Mouse (Mus musculus) heart, postnatal 36 days (tissue): ENCODE measurements around the gene Clec2i. TPM values are rescaled to one million over a fixed set of nuclear protein-coding genes. Genes with fewer than 3 reads are reported as not detected.
"Not testable (repeated sequence)": the region's sequence is repeated elsewhere in the genome, so short reads cannot be mapped to it uniquely, and the experiment has no call there.

Source experiments
- DNase-seq, 2 experiments: peaks; one replicate each; pipeline ENCODE4 v3.0.0; 2021 to 2022
- intact Hi-C: fragments of 180-260 bp; cut with DNase I; formaldehyde crosslinking; loops from one replicate; pipeline ENCODE4 v1.15.1; 2025
- total RNA-seq, 2 experiments: library from RNA; stranded (reverse); gene quantifications; 2 replicates each; pipeline ENCODE4 v1.2.3; 2021

The Clec2i gene
- not detected for total RNA-seq

DNA sequence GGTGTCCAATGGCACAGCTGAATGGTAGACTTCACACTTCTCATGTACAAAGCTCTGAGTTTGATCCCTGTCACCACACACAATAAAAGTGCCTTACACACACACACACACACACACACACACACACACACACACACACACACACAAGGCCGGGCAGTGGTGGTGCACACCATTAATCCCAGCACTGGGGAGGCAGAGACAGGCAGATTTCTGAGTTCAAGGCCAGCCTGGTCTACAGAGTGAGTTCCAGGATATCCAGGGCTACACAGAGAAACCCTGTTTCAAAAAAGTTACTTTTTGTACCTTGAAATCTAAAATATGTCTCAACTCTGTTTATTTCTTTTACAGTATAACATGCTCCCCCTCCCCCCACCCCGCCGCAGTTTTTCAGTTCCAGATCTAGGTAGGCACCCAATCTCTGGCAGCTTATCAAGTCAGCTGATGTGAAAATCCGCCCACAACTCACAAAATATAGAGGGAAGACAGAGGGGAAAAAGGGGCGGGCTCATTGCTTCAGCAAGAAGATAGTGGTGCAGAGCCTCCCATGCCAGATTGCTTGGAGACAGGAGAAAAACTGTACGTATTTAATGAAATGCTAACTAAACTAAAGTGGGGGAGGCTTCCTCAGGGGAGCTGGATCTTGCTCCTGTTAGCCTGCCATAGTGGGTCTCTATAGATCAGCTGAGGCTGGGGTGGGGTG is at the start of gene Clec2i:
Clec2i (plus strand) TSS at position 498 of the 700 bp plus-strand sequence.
- intact Hi-C loops, DNase-seq: not testable (repeated sequence)

DNA sequence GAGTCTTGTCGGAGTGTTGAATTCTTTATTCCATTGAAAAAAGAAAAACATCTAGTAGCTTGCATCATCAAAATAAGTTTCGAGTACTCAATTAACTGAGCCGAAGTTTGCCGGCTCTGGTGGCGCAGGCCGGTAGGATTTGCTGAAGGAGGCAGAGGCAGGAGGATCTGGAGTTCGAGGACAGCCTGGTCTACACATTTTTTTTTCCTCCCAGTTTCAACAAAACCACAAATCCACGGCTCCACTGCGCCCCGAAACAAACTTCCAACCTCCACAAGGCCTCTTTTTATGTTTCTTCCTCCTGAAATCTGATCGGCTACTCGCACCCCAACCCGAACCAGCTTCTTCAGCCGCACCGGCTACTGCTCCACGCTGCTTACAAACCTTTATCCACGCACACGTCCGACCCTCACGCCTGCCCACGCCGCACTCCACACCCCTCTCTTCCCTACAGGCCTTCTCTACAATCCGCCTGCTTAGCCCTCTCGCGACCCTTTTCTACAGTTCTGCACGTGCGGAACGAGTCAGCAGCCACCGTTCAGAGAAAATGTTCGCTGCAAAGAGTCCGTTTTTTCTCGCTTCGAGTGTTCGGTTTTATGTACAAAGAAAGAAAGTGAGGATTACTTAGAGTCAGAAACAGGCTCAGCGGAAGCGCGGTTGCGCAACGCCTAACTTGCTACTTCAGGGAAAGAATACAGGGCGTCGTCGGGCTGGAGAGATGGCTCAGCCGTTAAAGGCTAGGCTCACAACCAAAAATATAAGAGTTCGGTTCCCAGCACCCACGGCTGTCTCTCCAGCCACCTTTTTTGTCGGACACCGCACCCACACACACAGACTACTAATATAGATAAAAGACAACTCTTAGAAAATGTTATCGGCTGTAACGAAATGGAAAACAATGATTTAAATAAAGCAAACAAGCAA is 48.8 kb upstream of the Clec2i start:
- peak; percentile 93 to 95 for DNase-seq
- intact Hi-C loops = loop anchor here (1.0 kb wide), 3 partner anchors 35 to 107 kb away; no protein-coding TSS in a partner anchor

DNA sequence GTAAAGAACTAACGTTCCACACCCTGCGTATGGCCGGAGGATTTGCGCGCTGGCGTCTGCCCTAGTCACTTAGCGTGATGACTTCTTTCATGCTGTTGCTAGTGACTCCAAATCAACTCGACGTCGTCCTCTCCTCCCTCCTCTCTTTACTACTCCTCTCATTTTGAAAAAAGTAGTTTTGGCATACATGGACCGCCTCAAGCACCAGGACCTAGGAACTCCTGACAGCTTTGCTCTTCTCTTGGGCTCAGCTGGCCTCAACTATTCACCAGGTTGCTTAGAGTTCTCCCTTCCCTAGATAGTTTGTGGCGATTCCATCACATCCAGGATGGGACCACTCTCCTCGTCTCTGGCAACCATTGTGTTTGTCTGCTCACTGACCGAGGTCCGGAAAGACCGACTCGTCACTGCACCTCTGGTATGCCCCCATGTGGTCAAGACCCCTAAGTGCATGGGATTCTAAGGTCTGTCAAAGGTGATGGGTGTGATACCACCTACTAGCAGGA is 48.1 kb upstream of the Clec2i start:
- peak; percentile 86 to 88 for DNase-seq
- intact Hi-C loops = loop anchor here (1.0 kb wide), 1 partner anchor 106 kb away; no protein-coding TSS in a partner anchor

DNA sequence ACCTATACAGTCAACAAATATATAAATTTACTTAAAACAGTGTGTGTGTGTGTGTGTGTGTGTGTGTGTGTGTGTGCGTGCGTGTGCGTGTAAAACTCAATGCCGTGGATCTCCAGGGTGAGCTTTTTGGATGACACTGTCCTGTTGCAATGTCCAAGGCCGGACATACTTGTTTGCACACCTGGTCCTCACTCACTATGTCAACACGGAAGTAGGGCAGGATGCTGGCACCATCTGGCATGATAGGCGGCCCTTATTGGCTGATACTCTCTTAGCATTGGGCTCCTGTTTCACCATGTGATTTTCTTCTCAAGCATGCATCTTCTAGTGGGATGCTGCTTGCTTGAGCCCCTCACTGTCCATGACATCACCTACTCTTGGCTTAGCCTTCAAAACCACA is 47.5 kb upstream of the Clec2i start:
- intact Hi-C loops = loop anchor here (1.0 to 5.0 kb wide), 4 partner anchors 15 to 687 kb away; no protein-coding TSS in a partner anchor
- no peak for DNase-seq

DNA sequence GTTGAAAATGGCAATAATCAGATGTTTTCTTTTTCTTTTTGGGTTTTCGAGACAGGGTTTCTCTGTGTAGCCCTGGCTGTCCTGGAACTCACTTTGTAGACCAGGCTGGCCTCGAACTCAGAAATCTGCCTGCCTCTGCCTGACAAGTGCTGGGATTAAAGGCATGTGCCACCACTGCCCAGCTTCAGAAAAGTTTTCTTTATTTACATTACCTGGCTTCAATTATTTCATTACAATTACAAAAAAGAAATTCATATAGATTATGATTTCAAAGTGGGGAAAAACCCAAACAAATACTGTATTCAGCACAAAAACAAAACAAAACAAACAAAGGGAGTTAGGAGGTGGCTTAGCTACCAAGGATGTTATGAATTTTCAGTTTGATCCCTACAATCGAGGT is 46.7 kb upstream of the Clec2i start:
- DNase-seq = not testable (repeated sequence)
- intact Hi-C loops = loop anchor here (1.0 to 5.0 kb wide), 3 partner anchors 14 to 687 kb away; no protein-coding TSS in a partner anchor

DNA sequence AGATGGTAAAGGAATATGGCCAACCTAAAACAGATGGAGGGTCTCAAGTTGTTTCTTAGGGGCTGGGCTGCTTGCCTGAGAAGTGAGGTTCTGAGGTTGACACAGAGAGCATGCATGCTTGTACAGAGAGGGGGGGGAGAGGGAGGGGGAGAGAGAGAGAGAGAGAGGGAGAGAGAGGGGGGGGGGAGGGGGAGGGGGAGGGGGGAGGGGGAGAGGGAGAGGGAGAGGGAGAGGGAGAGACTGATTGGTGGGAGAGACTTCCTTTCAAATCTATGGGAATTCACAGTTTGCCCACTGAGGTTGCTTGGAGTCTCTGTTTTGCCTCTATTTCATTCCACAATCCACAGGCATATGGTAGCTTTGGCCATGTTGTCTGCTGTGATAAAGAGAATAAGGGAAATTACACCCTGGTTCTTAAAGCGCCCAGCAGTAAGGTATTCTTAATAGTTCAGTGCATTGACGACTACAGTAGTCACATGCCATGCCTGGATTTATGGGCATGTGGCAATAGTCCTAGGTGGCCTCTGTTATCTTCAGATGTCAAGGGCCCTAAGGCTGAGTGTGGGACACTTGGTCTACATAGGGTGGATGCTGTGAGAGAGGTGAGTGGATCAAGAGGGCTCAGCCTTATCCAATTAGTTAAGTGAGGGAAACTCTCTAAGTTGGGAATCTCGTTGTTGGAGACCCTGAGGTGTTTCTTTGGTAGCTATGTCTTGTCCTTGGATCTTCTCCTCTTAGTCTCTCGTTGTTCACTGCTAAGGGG is 45.9 kb upstream of the Clec2i start:
- DNase-seq = no peak
- intact Hi-C loops = loop anchor here (2.0 to 5.0 kb wide), 2 partner anchors 13 to 686 kb away; no protein-coding TSS in a partner anchor

DNA sequence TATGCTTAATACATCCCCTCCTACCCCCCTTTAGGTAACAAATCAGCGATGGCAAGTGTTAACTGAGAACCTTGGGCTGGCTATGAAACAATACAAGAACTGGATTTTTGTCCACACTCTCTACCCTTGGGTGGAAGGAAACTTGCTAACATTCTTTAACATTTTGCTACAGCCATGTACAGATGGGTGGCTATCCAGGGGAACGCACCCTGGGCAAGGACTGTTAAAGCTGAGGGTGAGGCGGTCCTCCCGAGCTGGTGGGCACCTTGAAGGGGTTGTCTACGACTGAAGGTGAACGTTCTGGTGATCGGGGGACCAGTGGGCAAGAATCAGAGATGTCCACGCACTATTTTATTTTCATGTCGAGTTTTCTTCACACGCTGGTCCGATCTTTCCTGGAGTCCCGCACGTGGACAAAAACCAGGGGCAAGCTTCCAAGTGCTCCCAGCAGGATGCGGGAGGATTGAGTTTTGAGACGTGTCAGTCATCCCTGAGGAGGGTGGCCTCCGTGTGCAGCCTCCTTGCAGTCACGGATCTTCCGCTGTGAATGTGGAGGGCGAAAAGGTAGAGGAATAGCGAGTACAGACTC is 44.9 kb upstream of the Clec2i start:
- no peak for DNase-seq
- intact Hi-C loops = loop anchor here (5.0 kb wide), 1 partner anchor 685 kb away; no protein-coding TSS in a partner anchor

DNA sequence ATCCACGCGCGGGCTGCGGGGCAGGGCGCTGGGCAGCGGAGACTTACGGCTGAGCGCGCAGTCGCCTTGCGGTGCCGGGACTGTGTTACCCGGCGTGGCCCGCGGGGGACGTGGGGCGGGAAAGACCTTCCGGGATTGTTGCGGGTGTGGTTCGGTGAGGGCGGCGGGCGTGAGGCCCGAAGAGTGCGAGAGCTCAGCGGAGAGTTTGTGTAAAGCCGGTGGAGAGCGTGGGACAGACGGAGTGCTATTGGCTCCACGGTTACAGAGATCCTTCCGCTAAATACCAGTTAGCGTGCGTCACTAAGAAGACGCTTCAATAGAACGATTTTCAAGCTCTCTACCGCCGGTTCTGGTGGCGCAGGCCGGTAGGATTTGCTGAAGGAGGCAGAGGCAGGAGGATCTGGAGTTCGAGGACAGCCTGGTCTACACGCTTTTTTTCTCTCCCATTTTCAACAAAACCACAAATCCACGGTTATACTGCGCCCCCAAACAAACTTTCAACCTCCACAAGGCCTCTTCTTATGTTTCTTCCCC is 44.4 kb upstream of the Clec2i start:
- intact Hi-C loops = loop anchor here (5.0 kb wide), 1 partner anchor 684 kb away; no protein-coding TSS in a partner anchor
- peak; percentile 90 to 94 for DNase-seq

DNA sequence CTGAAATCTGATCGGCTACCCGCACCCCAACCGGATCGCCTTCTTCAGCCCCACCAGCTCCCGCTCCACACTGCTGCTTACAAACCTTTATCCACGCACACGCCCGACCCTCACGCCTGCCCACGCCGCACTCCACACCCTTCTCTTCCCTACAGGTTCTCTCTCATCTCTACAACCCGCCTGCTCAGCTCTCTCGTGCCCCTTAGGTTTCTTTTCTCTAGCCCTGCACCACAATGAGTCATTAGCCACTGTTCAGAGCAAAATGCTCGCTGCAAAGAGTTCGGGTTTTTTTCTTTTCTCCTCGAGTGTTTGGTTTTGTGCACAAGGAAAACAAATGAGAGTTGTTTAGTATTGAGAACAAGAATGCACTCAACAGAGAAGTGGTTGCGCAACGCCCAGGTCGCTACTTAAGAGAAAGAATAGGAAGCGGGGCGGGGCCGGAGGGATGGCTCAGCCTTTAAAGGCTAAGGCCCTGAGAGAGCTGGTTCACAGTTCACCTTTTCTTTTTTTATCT is 43.9 kb upstream of the Clec2i start:
- intact Hi-C loops = loop anchor here (5.0 kb wide), 1 partner anchor 684 kb away; no protein-coding TSS in a partner anchor
- peak; percentile 76 to 79 for DNase-seq

DNA sequence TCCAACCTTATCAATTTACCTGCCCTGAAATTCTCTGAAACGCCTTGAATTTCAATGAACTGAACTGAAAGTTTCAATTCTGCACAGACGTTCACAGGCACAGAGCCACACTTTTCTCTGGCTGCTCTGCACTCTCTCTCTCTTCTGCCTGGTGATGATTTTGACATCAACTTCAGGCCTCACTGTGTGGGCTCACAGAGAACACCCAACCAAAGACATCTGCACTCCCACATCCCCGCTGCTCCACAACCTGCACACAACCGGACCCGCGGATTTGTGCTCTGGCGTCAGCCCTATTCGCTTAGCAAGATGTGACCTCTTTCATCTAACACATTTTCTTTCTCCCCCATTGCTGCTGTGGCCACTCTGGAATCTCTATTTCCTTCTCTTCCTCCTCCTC is 43.3 kb upstream of the Clec2i start:
- intact Hi-C loops = loop anchor here (5.0 kb wide), 1 partner anchor 683 kb away; no protein-coding TSS in a partner anchor
- no peak for DNase-seq

DNA sequence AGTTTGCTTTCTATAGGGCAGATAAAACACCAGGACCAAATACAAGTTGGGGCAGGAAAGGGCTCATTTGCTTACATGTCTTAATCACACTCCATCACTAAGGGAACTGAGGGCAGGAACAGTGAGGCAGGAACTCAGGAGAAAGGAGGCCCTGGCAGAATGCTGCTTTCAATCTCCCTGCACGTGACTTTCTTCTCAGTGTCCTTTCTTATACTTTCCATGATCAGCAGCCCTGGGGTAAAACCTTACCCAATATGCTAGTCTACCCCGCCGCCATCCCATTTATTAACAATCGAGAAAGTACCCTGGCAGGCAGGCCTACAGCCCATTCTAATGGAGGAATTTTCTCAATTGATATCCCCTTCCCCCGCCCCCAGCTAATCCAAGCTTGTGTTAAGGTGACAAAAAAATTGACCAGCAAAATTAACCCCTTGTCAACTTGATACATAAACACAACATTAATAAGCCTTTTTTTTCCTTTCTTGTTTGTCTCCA is 42.8 kb upstream of the Clec2i start:
- intact Hi-C loops = loop anchor here (5.0 kb wide), 2 partner anchors 333 to 683 kb away; no protein-coding TSS in a partner anchor

DNA sequence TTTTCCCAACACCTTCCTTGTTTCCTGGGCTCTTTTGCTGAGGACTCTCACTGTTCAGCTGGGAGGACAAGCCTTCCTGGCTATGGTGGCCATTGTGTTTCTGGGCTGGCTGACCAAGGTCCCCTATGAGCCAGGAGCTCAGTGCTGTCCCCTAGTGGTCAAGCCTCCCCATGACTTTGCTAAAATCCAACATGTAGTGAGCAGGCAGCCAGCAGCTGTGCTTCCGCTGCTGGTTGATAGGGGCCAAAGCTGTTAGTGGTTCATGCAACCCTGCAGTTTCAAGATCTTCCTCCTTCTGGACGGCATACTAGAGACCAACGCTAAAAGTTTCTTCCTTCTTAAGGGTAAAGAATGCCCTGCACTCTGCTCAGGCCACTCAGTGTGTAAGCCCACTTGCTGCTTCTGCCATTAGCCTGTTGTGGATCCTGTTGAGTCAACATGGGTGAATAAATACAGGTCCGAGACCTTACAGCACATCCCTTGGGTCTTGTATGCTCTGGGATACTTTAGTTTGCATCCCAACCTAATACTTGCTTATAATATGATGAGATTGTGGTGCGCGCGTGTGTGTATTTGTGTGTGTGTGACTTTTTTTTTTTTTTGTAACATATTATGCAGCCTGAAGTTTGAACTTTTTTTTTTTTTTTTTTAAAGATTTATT is 41.9 kb upstream of the Clec2i start:
- peak; percentile 91 to 92 for DNase-seq
- intact Hi-C loops = loop anchor here (5.0 kb wide), 1 partner anchor 332 kb away; no protein-coding TSS in a partner anchor

More for the DNA sequence above, 42.8 kb upstream of the Clec2i start:
- DNase-seq = no peak

DNA sequence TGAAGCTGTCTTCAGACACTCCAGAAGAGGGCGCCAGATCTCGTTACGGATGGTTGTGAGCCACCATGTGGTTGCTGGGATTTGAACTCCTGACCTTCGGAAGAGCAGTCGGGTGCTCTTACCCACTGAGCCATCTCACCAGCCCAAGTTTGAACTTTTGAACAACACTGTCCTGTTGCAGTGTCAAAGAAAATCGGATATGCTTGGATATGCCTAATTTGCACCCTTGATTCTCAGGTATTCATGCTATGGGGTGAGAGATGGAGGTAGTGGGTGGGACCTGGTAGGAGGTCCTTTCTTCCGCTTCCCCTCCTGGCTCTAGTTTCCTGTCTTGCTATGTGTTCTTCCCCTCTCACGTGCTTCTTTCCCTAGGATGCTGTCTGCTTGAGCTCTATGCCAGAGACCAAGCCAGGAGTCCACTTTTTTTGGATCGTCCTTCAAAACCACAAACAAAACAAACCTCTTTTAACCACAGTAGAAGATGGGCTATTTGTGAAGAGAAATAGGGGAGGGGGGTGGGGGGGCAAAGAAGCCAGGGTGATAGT is 41.3 kb upstream of the Clec2i start:
- no peak for DNase-seq
- intact Hi-C loops = loop anchor here (5.0 kb wide), 1 partner anchor 331 kb away; no protein-coding TSS in a partner anchor

DNA sequence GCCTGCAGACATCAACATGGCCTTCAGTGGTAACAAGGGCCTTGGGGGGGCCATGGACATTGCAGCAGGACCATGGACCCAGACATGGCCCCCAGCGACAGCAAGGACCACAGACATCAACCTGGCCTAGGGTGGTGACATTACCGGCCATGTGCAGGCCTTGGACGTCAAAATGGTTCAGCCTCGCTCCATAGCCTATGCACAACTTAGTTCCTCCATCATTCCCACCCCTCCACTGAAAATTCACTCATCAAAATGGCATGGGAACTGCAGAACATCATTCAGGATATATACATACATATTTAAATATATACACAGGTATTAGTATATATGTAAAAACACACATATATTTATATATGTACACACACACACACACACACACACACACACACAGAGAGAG is 40.0 kb upstream of the Clec2i start:
- intact Hi-C loops = loop anchor here (5.0 kb wide), 1 partner anchor 330 kb away; no protein-coding TSS in a partner anchor
- no peak for DNase-seq

DNA sequence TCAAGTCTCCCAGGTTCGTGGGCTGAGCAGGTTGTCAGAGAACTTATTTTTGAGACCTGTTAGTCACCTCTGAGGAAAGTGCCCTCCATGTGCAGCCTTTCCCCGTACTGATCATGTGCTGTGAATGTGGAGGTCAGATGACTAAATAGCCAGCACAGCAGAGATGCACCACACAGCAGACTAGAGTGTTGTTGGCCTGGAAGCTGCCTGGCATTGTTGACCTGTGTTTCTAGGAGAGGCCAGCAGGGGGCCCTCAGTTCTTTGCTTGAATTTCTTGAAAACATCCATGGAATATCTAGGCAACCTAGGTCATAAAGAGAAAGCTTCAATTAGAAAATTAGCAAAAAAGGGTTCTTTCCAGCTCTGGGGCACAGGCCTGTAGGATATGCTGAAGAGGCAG is 37.5 kb upstream of the Clec2i start:
- peak; percentile 42 to 62 for DNase-seq
- intact Hi-C loops = loop anchor here (2.0 to 5.0 kb wide), 2 partner anchors 327 to 517 kb away; no protein-coding TSS in a partner anchor

DNA sequence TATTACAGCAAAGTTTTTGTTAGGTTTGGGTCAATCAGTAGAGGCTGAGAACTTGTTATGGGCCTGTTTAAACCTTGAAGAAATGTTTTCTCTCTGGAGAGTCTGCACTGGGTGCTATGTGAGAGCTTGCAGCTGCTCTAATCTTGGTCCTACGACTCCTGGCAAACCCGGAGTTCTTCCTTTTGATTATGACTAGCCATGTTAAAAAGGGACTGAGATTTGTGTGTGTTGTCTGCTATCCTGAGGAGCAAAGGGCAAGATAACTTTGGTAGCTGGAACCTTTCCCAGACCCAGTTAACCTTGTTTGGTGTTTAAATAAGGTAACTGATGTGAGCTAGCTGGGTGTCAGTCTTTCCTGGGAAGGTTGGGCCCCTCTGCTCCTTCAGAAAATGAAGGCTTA is 36.7 kb upstream of the Clec2i start:
- DNase-seq = no peak
- intact Hi-C loops = loop anchor here (2.0 kb wide), 1 partner anchor 516 kb away; no protein-coding TSS in a partner anchor

DNA sequence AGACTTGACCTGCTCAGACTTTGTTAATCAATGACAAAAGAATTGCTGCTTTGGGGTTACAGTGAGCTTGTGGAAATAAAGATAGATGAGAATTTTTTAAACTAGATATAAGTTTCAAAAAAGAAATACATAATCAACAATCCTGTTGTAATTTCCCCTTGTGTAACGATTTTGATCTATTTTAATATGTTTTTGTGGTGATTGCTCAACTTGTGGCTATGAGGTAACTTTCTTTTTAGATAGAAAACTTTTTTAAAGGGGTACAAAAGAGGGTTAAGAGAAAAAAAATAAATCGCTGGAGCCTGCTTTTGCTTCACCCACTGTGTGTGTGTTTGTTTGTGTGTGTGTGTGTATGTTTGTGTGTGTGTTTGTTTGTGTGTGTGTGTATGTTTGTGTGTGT is 36.2 kb upstream of the Clec2i start:
- DNase-seq = no peak
- intact Hi-C loops = loop anchor here (2.0 kb wide), 1 partner anchor 516 kb away; no protein-coding TSS in a partner anchor

DNA sequence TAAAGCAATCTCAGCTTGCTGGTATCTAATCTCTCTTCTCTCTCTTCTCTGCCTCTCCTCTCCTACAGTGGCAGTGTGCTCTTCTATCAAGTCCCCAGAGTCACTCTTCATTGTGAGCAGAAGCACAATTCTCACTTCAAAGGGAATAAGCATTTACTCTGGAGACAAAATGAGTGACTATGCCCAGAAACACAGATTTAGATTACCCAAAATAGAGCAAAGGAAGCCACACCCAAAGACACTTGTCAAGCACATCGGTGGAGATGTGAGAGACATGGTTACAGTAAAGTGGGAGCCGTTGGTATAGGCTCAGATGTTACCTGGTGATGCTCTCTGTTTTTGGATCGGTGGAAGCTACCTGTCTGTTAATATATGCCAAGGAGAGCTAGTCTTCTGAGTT is 34.6 kb upstream of the Clec2i start:
- no peak for DNase-seq
- intact Hi-C loops = no loop called here
